Mouse (Mus musculus) embryonic fibroblast, embryonic 13.5 days (primary cell): Measurements from ENCODE around the gene Tspan33. TPM values are rescaled to one million over a fixed set of nuclear protein-coding genes. Genes with fewer than 3 reads are reported as not detected.
"Not testable (repeated sequence)": the region's sequence is repeated elsewhere in the genome, so short reads cannot be mapped to it uniquely, and the experiment has no call there.

Experiments used
- H3K27ac ChIP-seq: 2 replicates; pipeline ENCODE4 v1.5.1; 2012; ENCODE audit warnings: low read length, control low read depth, inconsistent platforms; ENCODE audit not compliant: insufficient read depth
- H3K4me1 ChIP-seq: 2 replicates; pipeline ENCODE4 v1.6.1; 2011; ENCODE audit warnings: low read length; ENCODE audit not compliant: control insufficient read depth, insufficient read depth
- H3K4me3 ChIP-seq: 2 replicates; pipeline ENCODE4 v1.5.1; 2011; ENCODE audit warnings: mild to moderate bottlenecking, control low read depth, low read length; ENCODE audit not compliant: insufficient read depth
- CTCF ChIP-seq: IDR thresholded peaks from 2 replicates; pipeline ENCODE4 v1.5.1; 2011; ENCODE audit warnings: mild to moderate bottlenecking, control low read depth, low read length, moderate library complexity, borderline replicate concordance; ENCODE audit not compliant: insufficient read depth
- POLR2A ChIP-seq: IDR thresholded peaks from 2 replicates; pipeline ENCODE4 v1.6.1; 2011; ENCODE audit warnings: low read depth, mild to moderate bottlenecking, control low read depth, low read length, moderate library complexity
- polyA plus RNA-seq: library from polyadenylated mRNA; stranded (reverse); fragments of >200 nt; gene quantifications from 2 replicates; pipeline ENCODE4 v1.2.4, GENCODE M21; 2011; ENCODE audit warnings: low read depth; ENCODE audit not compliant: missing spikeins, insufficient read length

The Tspan33 gene
- polyA plus RNA-seq, 1 experiment, result 1.1 TPM

DNA sequence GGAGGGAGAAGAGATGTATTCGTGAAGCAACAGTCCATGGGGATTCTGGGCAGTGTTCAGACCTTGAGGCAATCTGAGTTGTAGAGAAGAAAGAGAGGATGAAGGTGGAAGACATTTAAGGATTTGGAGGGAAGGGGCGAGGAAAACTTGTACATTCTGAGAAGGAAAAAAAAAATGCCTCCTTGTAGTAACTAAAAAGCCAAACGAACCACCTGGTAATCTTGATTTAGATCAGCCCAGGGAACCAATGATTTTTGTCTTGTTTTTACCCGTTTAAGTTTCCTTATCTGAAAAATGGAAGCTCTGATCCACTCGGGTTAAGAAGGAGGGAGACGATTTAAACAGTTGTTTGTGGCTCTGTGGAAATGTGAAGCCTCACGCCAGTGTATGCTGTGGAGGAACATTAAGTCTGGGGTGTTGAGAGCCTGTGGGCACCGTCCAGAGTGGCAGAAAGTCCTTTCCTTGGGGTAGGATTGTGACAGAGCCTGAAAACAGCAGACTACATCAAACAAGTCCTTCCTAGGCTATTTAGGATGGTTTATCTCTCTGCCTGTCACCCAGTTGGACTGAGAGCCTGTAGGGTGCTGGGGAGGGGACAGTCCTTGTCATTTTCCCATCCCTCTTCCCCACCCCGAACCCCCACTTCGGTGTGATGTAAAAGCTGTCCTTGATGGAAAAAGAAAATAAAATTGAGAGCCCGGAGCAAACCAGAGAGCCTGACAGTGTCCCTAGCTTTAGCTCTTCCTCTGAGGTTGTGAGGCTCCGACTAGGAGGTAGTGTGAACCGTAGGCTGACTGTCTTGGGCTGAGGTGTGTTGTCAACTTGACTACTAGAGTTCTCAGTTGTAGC is 42.8 kb downstream of the Tspan33 start:
- no peak for TF ChIP-seq POLR2A
- TF ChIP-seq CTCF, result no peak
- peak overlapping the region; percentile 95 for H3K4me3 ChIP-seq
- peaks cover 3% of the 10 kb centered on the region; the same call in 1 of the 2 replicates for H3K4me1 ChIP-seq
- H3K27ac ChIP-seq, result peak overlapping the region; percentile 80

DNA sequence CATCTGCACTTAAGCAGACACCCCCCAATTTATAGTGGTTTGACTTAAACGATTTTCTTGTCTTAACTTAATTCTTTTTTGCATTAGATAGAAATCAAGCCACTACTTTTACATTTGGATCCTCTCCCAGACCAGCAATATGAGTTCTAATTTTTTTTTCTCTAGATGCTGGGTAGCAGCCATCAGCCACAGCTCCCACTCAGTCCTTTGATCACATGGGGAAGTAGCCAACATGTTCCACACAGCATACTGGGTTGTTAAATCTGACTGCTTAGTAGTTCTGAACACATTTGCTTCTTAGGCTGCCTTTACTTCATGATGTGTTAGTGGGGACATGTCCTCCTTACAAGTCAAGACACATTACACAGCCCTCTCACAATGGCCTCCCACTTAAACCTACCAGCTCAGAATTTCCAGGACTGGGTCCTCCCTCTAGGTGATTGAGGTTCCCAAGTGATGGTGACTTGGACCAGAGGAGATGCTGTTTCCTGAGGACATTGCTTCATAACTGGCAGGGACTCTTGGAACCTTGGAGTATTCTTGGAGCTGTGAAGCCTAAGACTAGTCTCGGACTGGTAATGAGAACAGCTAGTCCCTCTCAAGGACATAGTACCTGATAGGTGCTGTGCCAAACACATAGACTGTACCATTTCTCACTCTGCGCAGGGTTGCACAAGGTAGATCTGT is 57.6 kb downstream of the Tspan33 start:
- no peak for TF ChIP-seq CTCF
- no peak for TF ChIP-seq POLR2A
- no peak overlapping the region for H3K4me3 ChIP-seq
- no peaks in the 10 kb centered on the region for H3K4me1 ChIP-seq
- H3K27ac ChIP-seq, result peak overlapping the region; percentile 30; the same call in 1 of the 2 replicates

DNA sequence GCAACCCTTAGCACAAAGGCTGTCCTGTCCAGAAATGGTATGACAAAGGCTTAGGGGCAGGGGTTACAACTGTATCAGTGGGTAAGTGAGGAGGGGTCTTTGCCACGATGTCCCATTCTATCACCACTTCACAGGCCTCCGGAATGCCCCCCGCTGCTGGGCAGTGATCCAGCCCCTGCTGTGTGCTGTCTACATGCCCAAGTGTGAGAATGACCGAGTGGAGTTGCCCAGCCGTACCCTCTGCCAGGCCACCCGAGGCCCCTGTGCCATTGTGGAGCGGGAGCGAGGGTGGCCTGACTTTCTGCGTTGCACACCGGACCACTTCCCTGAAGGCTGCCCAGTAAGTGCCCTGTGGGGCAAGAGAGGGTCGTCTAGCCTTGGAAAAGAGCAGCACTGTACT is 59.3 kb downstream of the Tspan33 start:
- H3K4me1 ChIP-seq, result no peaks in the 10 kb centered on the region
- no peak overlapping the region for H3K4me3 ChIP-seq
- TF ChIP-seq CTCF (no peak), POLR2A (no peak)
- no peak overlapping the region for H3K27ac ChIP-seq

DNA sequence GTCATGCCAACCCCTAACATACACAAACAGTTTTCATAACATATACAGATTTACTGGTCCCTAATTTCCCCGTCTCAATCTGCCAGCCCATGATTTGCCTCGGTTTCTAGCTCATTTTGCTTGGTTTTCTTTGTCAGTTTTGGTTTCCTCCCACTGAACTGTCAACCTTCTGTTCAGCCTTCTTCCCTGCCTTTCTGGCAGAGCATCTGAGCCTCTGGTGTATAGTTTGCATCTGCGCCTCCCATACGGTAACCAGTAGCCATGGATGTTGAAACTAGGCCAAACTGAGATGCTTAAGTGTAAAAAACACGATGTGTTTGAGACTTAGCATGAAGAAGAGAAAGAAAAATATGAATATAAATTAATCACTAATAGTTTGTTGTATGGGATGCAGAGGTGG is 62.0 kb downstream of the Tspan33 start:
- Histone ChIP-seq H3K27ac (no peak overlapping the region), H3K4me1 (no peaks in the 10 kb centered on the region), H3K4me3 (no peak overlapping the region)
- TF ChIP-seq POLR2A, result no peak
- no peak for TF ChIP-seq CTCF

DNA sequence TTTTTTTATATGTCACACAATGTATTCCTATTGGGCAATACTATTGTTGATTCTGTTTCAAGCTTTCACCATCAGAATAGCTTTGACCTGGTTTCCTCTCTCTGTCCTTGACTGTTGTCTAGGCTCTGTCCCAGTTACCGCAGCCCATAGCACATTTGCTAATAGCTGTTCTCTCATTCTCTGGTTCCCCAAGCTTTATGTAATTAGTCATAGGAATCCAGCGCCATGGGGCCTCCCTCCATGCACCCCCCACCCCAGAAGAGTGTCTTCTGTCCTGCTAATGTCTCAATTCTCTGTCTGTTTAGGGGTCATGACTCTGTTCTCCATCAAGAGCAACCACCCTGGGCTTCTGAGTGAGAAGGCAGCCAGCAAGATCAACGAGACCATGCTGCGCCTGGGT is 62.5 kb downstream of the Tspan33 start:
- Histone ChIP-seq H3K4me1 (no peaks in the 10 kb centered on the region), H3K27ac (no peak overlapping the region), H3K4me3 (no peak overlapping the region)
- TF ChIP-seq POLR2A (no peak), CTCF (no peak)

DNA sequence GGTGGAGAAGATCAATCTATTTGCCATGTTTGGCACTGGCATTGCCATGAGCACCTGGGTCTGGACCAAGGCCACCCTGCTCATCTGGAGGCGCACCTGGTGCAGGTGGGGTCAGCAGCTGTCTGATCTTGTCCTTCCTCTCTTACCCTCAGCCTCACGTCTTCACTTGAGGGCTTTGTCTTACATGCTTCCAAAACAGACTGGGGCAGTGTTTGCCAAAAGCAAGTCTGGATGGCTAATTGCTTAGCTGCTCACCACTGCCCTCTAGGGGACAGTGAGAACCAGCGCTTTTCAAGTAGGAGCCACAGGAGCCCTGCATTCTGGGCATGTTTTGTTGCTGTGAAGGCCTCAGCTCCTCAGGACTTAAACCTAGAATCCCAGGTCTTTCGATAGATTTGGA is 64.4 kb downstream of the Tspan33 start:
- Histone ChIP-seq H3K4me1 (no peaks in the 10 kb centered on the region), H3K27ac (no peak overlapping the region), H3K4me3 (no peak overlapping the region)
- TF ChIP-seq POLR2A (no peak), CTCF (peak; percentile 78)

DNA sequence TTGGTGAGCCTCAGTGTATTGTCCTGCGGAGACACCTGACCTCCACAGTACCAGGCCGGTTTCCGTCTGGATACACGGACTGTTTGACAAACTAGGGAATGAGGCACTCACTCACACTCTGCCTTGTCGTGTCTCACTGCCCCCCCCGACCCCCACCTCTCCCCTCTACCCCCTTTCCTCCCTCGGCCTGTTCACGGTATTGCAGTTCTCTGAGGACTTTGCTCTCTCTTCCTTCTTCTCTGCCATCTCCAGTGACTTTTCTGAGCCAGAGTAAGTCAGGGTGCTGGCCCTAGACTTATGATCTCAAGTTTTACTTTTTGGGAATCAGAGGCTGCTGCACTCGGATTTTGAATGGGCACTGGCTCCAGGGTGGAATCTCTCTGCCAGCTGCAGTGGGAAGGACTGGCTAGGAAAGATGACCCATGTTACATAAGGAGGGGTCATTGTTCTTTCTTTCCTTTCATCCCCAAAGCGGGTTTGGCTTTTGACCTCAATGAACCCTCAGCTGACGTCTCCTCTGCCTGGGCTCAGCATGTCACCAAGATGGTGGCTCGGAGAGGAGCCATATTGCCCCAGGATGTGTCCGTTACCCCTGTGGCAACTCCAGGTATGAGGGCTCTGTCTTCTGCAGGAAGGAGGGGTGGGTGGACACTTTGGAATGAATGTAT is 65.1 kb downstream of the Tspan33 start:
- Histone ChIP-seq H3K27ac (no peak overlapping the region), H3K4me3 (no peak overlapping the region), H3K4me1 (no peaks in the 10 kb centered on the region)
- TF ChIP-seq POLR2A (no peak), CTCF (no peak)

DNA sequence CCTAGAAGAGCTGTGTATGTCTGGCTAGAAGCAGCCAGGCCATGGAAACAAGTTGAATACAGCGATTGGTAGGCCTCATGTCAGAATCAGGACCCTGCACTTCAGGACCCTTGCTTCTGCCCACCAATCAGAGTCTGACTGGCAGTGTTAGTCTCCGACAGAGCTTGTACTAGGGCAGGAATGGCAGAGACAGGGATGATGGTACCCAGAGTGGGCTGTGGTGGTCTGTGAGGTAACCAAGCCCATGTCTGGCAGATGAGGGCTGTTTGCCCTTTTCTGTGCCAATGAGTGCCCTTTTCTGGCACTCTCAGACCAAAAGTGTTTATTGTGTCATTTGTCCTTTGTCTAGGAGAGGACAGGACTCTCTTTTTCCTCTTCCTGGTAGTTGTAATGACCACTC is 66.4 kb downstream of the Tspan33 start:
- H3K4me1 ChIP-seq, H3K27ac ChIP-seq, H3K4me3 ChIP-seq: not testable (repeated sequence)

DNA sequence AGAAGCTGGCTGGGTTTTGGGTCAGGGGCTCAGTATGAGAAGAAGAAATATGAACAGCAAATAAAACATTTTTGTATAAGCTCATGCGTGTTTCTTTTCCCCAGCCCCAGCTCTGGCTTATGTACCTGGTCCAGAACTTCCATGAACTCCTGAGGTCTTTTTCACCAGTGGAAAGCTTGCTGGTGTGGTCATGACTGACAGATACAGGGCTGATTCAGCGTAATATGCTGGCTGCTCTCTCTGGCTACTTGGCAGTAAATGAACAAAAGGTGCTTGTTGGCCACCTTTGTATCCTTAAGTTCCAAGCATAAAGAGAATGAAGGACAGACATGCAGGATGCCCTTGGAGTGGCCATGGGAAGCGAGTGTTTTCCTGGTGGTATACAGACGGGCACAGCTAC is 67.3 kb downstream of the Tspan33 start:
- H3K27ac ChIP-seq, result no peak overlapping the region
- H3K4me1 ChIP-seq, result no peaks in the 10 kb centered on the region
- no peak overlapping the region for H3K4me3 ChIP-seq
- TF ChIP-seq POLR2A, result no peak
- TF ChIP-seq CTCF, result no peak

DNA sequence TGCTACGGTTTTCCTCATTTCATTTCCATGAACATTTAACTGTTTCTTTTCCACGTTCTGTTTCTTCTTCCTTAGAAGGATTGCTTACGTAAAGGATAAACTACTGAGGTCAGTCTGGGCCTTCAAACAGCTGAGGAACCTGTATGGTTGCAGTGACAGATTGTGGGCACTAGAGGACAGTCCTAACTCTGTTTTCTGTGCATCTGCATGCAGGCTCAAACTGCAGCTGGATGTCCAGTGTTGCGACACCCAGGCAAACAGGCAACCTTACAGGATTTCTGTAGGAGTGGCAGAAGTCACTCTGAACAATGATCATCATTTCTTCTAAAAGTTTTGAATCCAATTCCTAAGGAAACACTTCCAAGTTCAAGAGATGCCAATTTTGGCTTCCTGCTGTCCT is 68.5 kb downstream of the Tspan33 start:
- Histone ChIP-seq H3K27ac (no peak overlapping the region), H3K4me1 (no peaks in the 10 kb centered on the region), H3K4me3 (no peak overlapping the region)
- no peak for TF ChIP-seq POLR2A
- TF ChIP-seq CTCF, result peak; percentile 59; the same call in 1 of the 2 replicates
